In genomic region chr6:42777066-42777465, GRCm38 (mm10) we compare ENCODE assay signal across 39 mouse cellular contexts. TPM values are rescaled to one million over a fixed set of nuclear protein-coding genes. Genes with fewer than 3 reads are reported as not detected.
"Had no signal": no experiment of that assay in that cellular context is flagged by ENCODE, and none has a peak within 500 bp of the region (broad histone marks: within the 10 kb centered on the region; RNA-seq: fewer than 3 reads in every experiment).

No protein-coding gene starts in this region.

- H3K4me1 ChIP-seq: embryonic facial prominence, embryonic 10.5 days; embryonic facial prominence, embryonic 12.5 days; embryonic facial prominence, embryonic 13.5 days; embryonic facial prominence, embryonic 15.5 days; forebrain, embryonic 10.5 days; forebrain, embryonic 12.5 days; forebrain, embryonic 13.5 days; forebrain, embryonic 15.5 days had no signal

- ATAC-seq: forebrain, embryonic 13.5 days; forebrain, embryonic 14.5 days; forebrain, embryonic 15.5 days; forebrain, embryonic 16.5 days; forebrain, postnatal 0 days had no signal

- H3K9ac ChIP-seq: embryonic facial prominence, embryonic 12.5 days; embryonic facial prominence, embryonic 13.5 days; embryonic facial prominence, embryonic 15.5 days; forebrain, embryonic 12.5 days; forebrain, embryonic 13.5 days; forebrain, embryonic 15.5 days; forebrain, postnatal 0 days had no signal

- H3K4me3 ChIP-seq: embryonic facial prominence, embryonic 10.5 days; embryonic facial prominence, embryonic 12.5 days; embryonic facial prominence, embryonic 13.5 days; embryonic facial prominence, embryonic 15.5 days; erythroblast, embryonic 14.5 days; forebrain, embryonic 10.5 days; forebrain, embryonic 12.5 days; forebrain, embryonic 13.5 days; forebrain, embryonic 15.5 days; gastrocnemius, adult 2 months; heart, adult 2 months had no signal

- DNase-seq: cerebellum, adult 9-11 months; cerebellum, postnatal 10 days; cerebellum, postnatal 14 days; cerebellum, postnatal 25 days; cerebellum, postnatal 36 days; embryo, embryonic 11 days; forebrain, postnatal 0 days; gastrocnemius, adult 2 months; gastrocnemius, postnatal 10 days; gastrocnemius, postnatal 14 days; gastrocnemius, postnatal 25 days; gastrocnemius, postnatal 36 days; heart, adult 11 months; heart, adult 18-20 months; heart, adult 2 months had no signal

- H3K4me2 ChIP-seq: embryonic facial prominence, embryonic 12.5 days; embryonic facial prominence, embryonic 13.5 days; embryonic facial prominence, embryonic 15.5 days; forebrain, embryonic 12.5 days; forebrain, embryonic 13.5 days; forebrain, embryonic 15.5 days; heart, embryonic 11.5 days had no signal

- H3K36me3 ChIP-seq: embryonic facial prominence, embryonic 10.5 days; embryonic facial prominence, embryonic 12.5 days; embryonic facial prominence, embryonic 13.5 days; embryonic facial prominence, embryonic 15.5 days; forebrain, embryonic 10.5 days; forebrain, embryonic 12.5 days; forebrain, embryonic 15.5 days had no signal

- H3K9me3 ChIP-seq: embryonic facial prominence, embryonic 10.5 days; embryonic facial prominence, embryonic 12.5 days; embryonic facial prominence, embryonic 13.5 days; embryonic facial prominence, embryonic 15.5 days; forebrain, embryonic 10.5 days; forebrain, embryonic 12.5 days; forebrain, embryonic 13.5 days; forebrain, embryonic 15.5 days had no signal

- H3K27me3 ChIP-seq: embryonic facial prominence, embryonic 12.5 days; embryonic facial prominence, embryonic 13.5 days; embryonic facial prominence, embryonic 15.5 days; forebrain, embryonic 12.5 days; forebrain, embryonic 13.5 days; forebrain, embryonic 15.5 days had no signal

- H3K27ac ChIP-seq: embryonic facial prominence, embryonic 10.5 days; embryonic facial prominence, embryonic 12.5 days; embryonic facial prominence, embryonic 13.5 days; embryonic facial prominence, embryonic 15.5 days; forebrain, embryonic 10.5 days; forebrain, embryonic 12.5 days; forebrain, embryonic 13.5 days; forebrain, embryonic 15.5 days; gastrocnemius, adult 2 months; heart, adult 2 months had no signal

RNA-seq across cellular contexts. Expression of gene Olfr452, which starts 7.8 kb away (rescaled TPM):
- total RNA-seq: common myeloid progenitor, adult 5-6 weeks; forebrain, postnatal 0 days; gastrocnemius, adult 18-20 months; gastrocnemius, adult 2 months; gastrocnemius, adult 8-10 months; gastrocnemius, postnatal 10 days; gastrocnemius, postnatal 14 days; gastrocnemius, postnatal 25 days; gastrocnemius, postnatal 36 days; gastrocnemius, postnatal 4 days; granulocyte monocyte progenitor cell, adult 5-6 weeks; heart, adult 18-20 months; heart, adult 2 months; heart, adult 8-10 months had no signal
- polyA plus RNA-seq: cortical plate, adult 2 months; embryonic facial prominence, embryonic 10.5 days; embryonic facial prominence, embryonic 11.5 days; embryonic facial prominence, embryonic 12.5 days; embryonic facial prominence, embryonic 13.5 days; erythroblast, embryonic 14.5 days; forebrain, embryonic 10.5 days; forebrain, embryonic 11.5 days; forebrain, embryonic 12.5 days; forebrain, embryonic 13.5 days; forebrain, embryonic 14.5 days; forebrain, embryonic 15.5 days; forebrain, embryonic 16.5 days; forebrain, postnatal 0 days; frontal cortex, adult 2 months; gonadal fat pad, adult 2 months; heart, adult 2 months; heart, embryonic 11.5 days had no signal

RNA-seq across cellular contexts. Expression of gene Olfr38, which starts 20.9 kb away (rescaled TPM):
- total RNA-seq: common myeloid progenitor, adult 5-6 weeks; forebrain, postnatal 0 days; gastrocnemius, adult 18-20 months; gastrocnemius, adult 2 months; gastrocnemius, adult 8-10 months; gastrocnemius, postnatal 10 days; gastrocnemius, postnatal 14 days; gastrocnemius, postnatal 25 days; gastrocnemius, postnatal 36 days; gastrocnemius, postnatal 4 days; granulocyte monocyte progenitor cell, adult 5-6 weeks; heart, adult 18-20 months; heart, adult 2 months; heart, adult 8-10 months had no signal
- polyA plus RNA-seq: cortical plate, adult 2 months; embryonic facial prominence, embryonic 10.5 days; embryonic facial prominence, embryonic 11.5 days; embryonic facial prominence, embryonic 12.5 days; embryonic facial prominence, embryonic 13.5 days; embryonic facial prominence, embryonic 14.5 days; embryonic facial prominence, embryonic 15.5 days; erythroblast, embryonic 14.5 days; forebrain, embryonic 10.5 days; forebrain, embryonic 11.5 days; forebrain, embryonic 12.5 days; forebrain, embryonic 13.5 days; forebrain, embryonic 14.5 days; forebrain, embryonic 15.5 days; forebrain, embryonic 16.5 days; forebrain, postnatal 0 days; frontal cortex, adult 2 months; gonadal fat pad, adult 2 months; heart, adult 2 months; heart, embryonic 11.5 days had no signal

RNA-seq across cellular contexts. Expression of gene Olfr450, which starts 34.7 kb away (rescaled TPM):
- total RNA-seq: common myeloid progenitor, adult 5-6 weeks; forebrain, postnatal 0 days; gastrocnemius, adult 18-20 months; gastrocnemius, adult 2 months; gastrocnemius, adult 8-10 months; gastrocnemius, postnatal 10 days; gastrocnemius, postnatal 14 days; gastrocnemius, postnatal 25 days; gastrocnemius, postnatal 36 days; gastrocnemius, postnatal 4 days; granulocyte monocyte progenitor cell, adult 5-6 weeks; heart, adult 18-20 months; heart, adult 2 months; heart, adult 8-10 months had no signal
- polyA plus RNA-seq: cortical plate, adult 2 months; embryonic facial prominence, embryonic 10.5 days; embryonic facial prominence, embryonic 11.5 days; embryonic facial prominence, embryonic 12.5 days; embryonic facial prominence, embryonic 13.5 days; embryonic facial prominence, embryonic 14.5 days; embryonic facial prominence, embryonic 15.5 days; forebrain, embryonic 10.5 days; forebrain, embryonic 11.5 days; forebrain, embryonic 12.5 days; forebrain, embryonic 13.5 days; forebrain, embryonic 14.5 days; forebrain, embryonic 15.5 days; forebrain, embryonic 16.5 days; forebrain, postnatal 0 days; frontal cortex, adult 2 months; gonadal fat pad, adult 2 months; heart, adult 2 months; heart, embryonic 11.5 days had no signal

RNA-seq across cellular contexts. Expression of gene Olfr453, which starts 37.9 kb away (rescaled TPM):
- total RNA-seq: common myeloid progenitor, adult 5-6 weeks; forebrain, postnatal 0 days; gastrocnemius, adult 18-20 months; gastrocnemius, adult 2 months; gastrocnemius, adult 8-10 months; gastrocnemius, postnatal 10 days; gastrocnemius, postnatal 14 days; gastrocnemius, postnatal 25 days; gastrocnemius, postnatal 36 days; gastrocnemius, postnatal 4 days; granulocyte monocyte progenitor cell, adult 5-6 weeks; heart, adult 18-20 months; heart, adult 2 months; heart, adult 8-10 months had no signal
- polyA plus RNA-seq: cortical plate, adult 2 months; embryonic facial prominence, embryonic 10.5 days; embryonic facial prominence, embryonic 11.5 days; embryonic facial prominence, embryonic 12.5 days; embryonic facial prominence, embryonic 13.5 days; embryonic facial prominence, embryonic 14.5 days; erythroblast, embryonic 14.5 days; forebrain, embryonic 10.5 days; forebrain, embryonic 11.5 days; forebrain, embryonic 12.5 days; forebrain, embryonic 13.5 days; forebrain, embryonic 14.5 days; forebrain, embryonic 15.5 days; forebrain, embryonic 16.5 days; forebrain, postnatal 0 days; frontal cortex, adult 2 months; gonadal fat pad, adult 2 months; heart, adult 2 months; heart, embryonic 11.5 days had no signal

RNA-seq across cellular contexts. Expression of gene Olfr449, which starts 57.1 kb away (rescaled TPM):
- total RNA-seq: common myeloid progenitor, adult 5-6 weeks; forebrain, postnatal 0 days; gastrocnemius, adult 18-20 months; gastrocnemius, adult 2 months; gastrocnemius, adult 8-10 months; gastrocnemius, postnatal 10 days; gastrocnemius, postnatal 14 days; gastrocnemius, postnatal 25 days; gastrocnemius, postnatal 36 days; gastrocnemius, postnatal 4 days; granulocyte monocyte progenitor cell, adult 5-6 weeks; heart, adult 18-20 months; heart, adult 2 months; heart, adult 8-10 months had no signal
- polyA plus RNA-seq: cortical plate, adult 2 months; embryonic facial prominence, embryonic 10.5 days; embryonic facial prominence, embryonic 11.5 days; embryonic facial prominence, embryonic 12.5 days; embryonic facial prominence, embryonic 13.5 days; embryonic facial prominence, embryonic 14.5 days; erythroblast, embryonic 14.5 days; forebrain, embryonic 10.5 days; forebrain, embryonic 11.5 days; forebrain, embryonic 12.5 days; forebrain, embryonic 13.5 days; forebrain, embryonic 14.5 days; forebrain, embryonic 15.5 days; forebrain, embryonic 16.5 days; forebrain, postnatal 0 days; frontal cortex, adult 2 months; gonadal fat pad, adult 2 months; heart, adult 2 months; heart, embryonic 11.5 days had no signal
